Mouse (Mus musculus): ENCODE data around the gene Kremen1. TPM values are rescaled to one million over a fixed set of nuclear protein-coding genes. Genes with fewer than 3 reads are reported as not detected.

The Kremen1 gene
- total and polyA plus RNA-seq, 3 experiments: 1.3 to 4.1 TPM; not detected in 1

DNA sequence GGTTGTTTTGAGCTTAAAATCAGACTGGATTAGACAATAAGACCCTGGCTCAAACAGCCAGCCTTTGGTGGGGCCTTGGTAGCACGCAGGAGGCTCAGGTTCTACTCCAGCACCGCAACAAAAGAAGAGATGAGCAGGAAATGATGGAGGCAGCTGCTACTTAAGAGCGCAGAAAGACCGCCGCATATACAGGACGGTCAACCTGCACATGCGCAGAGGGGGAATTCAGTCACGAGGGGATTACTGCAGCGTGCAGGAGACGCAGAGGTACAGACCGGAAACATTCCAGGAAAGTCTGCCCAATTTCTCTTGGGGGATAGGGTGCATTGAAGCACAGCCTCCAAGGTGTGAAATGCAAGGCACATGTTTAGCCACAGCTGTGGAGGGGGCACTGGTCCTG lies 103.3 kb downstream of the Kremen1 start:
- Histone ChIP-seq H3K4me3 (ENCODE audit: control insufficient read depth in 1 of 2, insufficient read depth in 1 of 2, low read depth in 2 of 2, low read length in 2 of 2) (no peak overlapping the region), H3K9me3 (replicated peaks; ENCODE audit: insufficient read depth, low read length) (no peaks in the 10 kb centered on the region), H3K9ac (ENCODE audit: control insufficient read depth, low read depth, low read length, poor library complexity, severe bottlenecking) (no peak overlapping the region), H3K36me3 (ENCODE audit: control insufficient read depth in 1 of 2, insufficient read depth in 2 of 2, low read length in 2 of 2) (no peaks in the 10 kb centered on the region), H3K79me2 (ENCODE audit: control insufficient read depth, insufficient read depth, low read length, poor library complexity) (no peaks in the 10 kb centered on the region), H3K27ac (ENCODE audit: control insufficient read depth, low read depth, low read length) (no peak overlapping the region), H3K4me1 (ENCODE audit: control insufficient read depth in 1 of 2, insufficient read depth in 2 of 2, low read length in 2 of 2) (no peaks in the 10 kb centered on the region), H3K27me3 (ENCODE audit: control insufficient read depth in 1 of 2, insufficient read depth in 2 of 2, low read length in 2 of 2) (no peaks in the 10 kb centered on the region; a peak in 2 of 4 replicates)
- TF ChIP-seq GABPA (IDR thresholded peaks at IDR 0.05; ENCODE audit: low read depth, low read length): no peak
- TF ChIP-seq GATA1 (IDR thresholded peaks at IDR 0.05; ENCODE audit: low read depth, low read length): no peak
- no peak for TF ChIP-seq ZNF384 (IDR thresholded peaks at IDR 0.05; ENCODE audit: low read depth, low read length)
- no peak for TF ChIP-seq TBP (IDR thresholded peaks at IDR 0.05; ENCODE audit: low read depth, low read length)
- no peak for TF ChIP-seq MAZ (IDR thresholded peaks at IDR 0.05; ENCODE audit: low read depth, low read length)
- DNase-seq (ENCODE audit: low read depth, low spot score): no peak

- Histone ChIP-seq H3K79me2 (ENCODE audit: control insufficient read depth, insufficient read depth, low read length, poor library complexity) (no peaks in the 10 kb centered on the region), H3K4me3 (ENCODE audit: control insufficient read depth in 1 of 2, insufficient read depth in 1 of 2, low read depth in 2 of 2, low read length in 2 of 2) (no peak overlapping the region), H3K9me3 (replicated peaks; ENCODE audit: insufficient read depth, low read length) (no peaks in the 10 kb centered on the region), H3K4me1 (ENCODE audit: control insufficient read depth in 1 of 2, insufficient read depth in 2 of 2, low read length in 2 of 2) (peaks cover 2 to 7% of the 10 kb centered on the region in 2 experiments; a peak in 2 of 4 replicates), H3K27me3 (ENCODE audit: control insufficient read depth in 1 of 2, insufficient read depth in 2 of 2, low read length in 2 of 2) (no peaks in the 10 kb centered on the region; a peak in 2 of 4 replicates), H3K27ac (ENCODE audit: control insufficient read depth, low read depth, low read length) (no peak overlapping the region), H3K9ac (ENCODE audit: control insufficient read depth, low read depth, low read length, poor library complexity, severe bottlenecking) (no peak overlapping the region), H3K36me3 (ENCODE audit: control insufficient read depth in 1 of 2, insufficient read depth in 2 of 2, low read length in 2 of 2) (no peaks in the 10 kb centered on the region)
- TF ChIP-seq POLR2AphosphoS2 (IDR thresholded peaks at IDR 0.05; ENCODE audit: low read length) (no peak), HCFC1 (IDR thresholded peaks at IDR 0.05; ENCODE audit: low read depth, low read length) (no peak), KAT2A (conservative IDR thresholded peaks at IDR 0.05; ENCODE audit: low read depth, low read length) (no peak), EP300 (IDR thresholded peaks at IDR 0.05; ENCODE audit: low read depth in 1 of 2, low read length in 2 of 2) (no peak), USF1 (IDR thresholded peaks at IDR 0.05; ENCODE audit: low read depth, low read length) (no peak), POLR2AphosphoS5 (IDR thresholded peaks at IDR 0.05; ENCODE audit: borderline replicate concordance, low read depth, low read length) (no peak), GABPA (IDR thresholded peaks at IDR 0.05; ENCODE audit: low read depth, low read length) (no peak), USF2 (IDR thresholded peaks at IDR 0.05; ENCODE audit: borderline replicate concordance in 1 of 2, insufficient read depth in 1 of 2, low read depth in 1 of 2, low read length in 2 of 2) (no peak), MAX (IDR thresholded peaks at IDR 0.05; ENCODE audit: low read length) (no peak), ZC3H11A (IDR thresholded peaks at IDR 0.05; ENCODE audit: low read depth, low read length) (no peak), CHD1 (IDR thresholded peaks at IDR 0.05; ENCODE audit: low read depth, low read length) (no peak), MAFK (IDR thresholded peaks at IDR 0.05; ENCODE audit: borderline replicate concordance, low read depth, low read length) (no peak), POLR2A (IDR thresholded peaks at IDR 0.05; ENCODE audit: control insufficient read depth in 1 of 2, insufficient read depth in 1 of 2, low read depth in 1 of 2, low read length in 2 of 2, poor library complexity in 1 of 2) (no peak), SIN3A (IDR thresholded peaks at IDR 0.05; ENCODE audit: low read length) (no peak), MYC (IDR thresholded peaks at IDR 0.05; ENCODE audit: low read depth, low read length) (no peak), MEF2A (IDR thresholded peaks at IDR 0.05; ENCODE audit: extremely low read depth, insufficient replicate concordance, low read depth, low read length, poor library complexity, severe bottlenecking) (no peak), UBTF (IDR thresholded peaks at IDR 0.05; ENCODE audit: borderline replicate concordance, insufficient read depth, low read depth, low read length) (no peak), SMC3 (IDR thresholded peaks at IDR 0.05; ENCODE audit: low read depth, low read length) (no peak), E2F4 (IDR thresholded peaks at IDR 0.05; ENCODE audit: borderline replicate concordance, low read depth, low read length) (no peak)
- DNase-seq (ENCODE audit: low read depth, low spot score): no peak
Observed at GRCm38 (mm10) chr11:5154961-5155805, 106.2 kb downstream of the Kremen1 start.
